Mouse (Mus musculus) left cerebral cortex, adult 2 months (tissue): ENCODE measurements around the gene Myo1c. TPM values are rescaled to one million over a fixed set of nuclear protein-coding genes. Genes with fewer than 3 reads are reported as not detected.
"Not testable (repeated sequence)": the region's sequence is repeated elsewhere in the genome, so short reads cannot be mapped to it uniquely, and the experiment has no call there.

Source experiments
- DNase-seq, 2 experiments: peaks; one replicate each; pipeline ENCODE4 v3.0.0; 2021 to 2022; ENCODE audit warnings: low spot score in 2 of 2, mixed read lengths in 1 of 2; ENCODE audit errors: extremely low spot score in 1 of 2
- H3K27ac ChIP-seq: fragments of 200-600 bp; 2 replicates; pipeline ENCODE4 v1.8.1; 2022
- H3K4me3 ChIP-seq: fragments of 200-600 bp; 2 replicates; pipeline ENCODE4 v1.8.1; 2022
- CTCF ChIP-seq: fragments of 200-600 bp; IDR thresholded peaks from 2 replicates; pipeline ENCODE4 v1.8.1; 2022; ENCODE audit warnings: antibody characterized with exemption, mild to moderate bottlenecking, moderate library complexity
- intact Hi-C: fragments of 180-260 bp; cut with DNase I; formaldehyde crosslinking; loops from one replicate; pipeline ENCODE4 v1.15.1; 2025
- total RNA-seq, 2 experiments: library from RNA; stranded (reverse); gene quantifications; 2 replicates each; pipeline ENCODE4 v1.2.3; 2021

The Myo1c gene
- total RNA-seq, 2 experiments from 2014 or later = 25.2 to 26.6 TPM

GRCm38 (mm10) chr11:75674875-75675274 is 24.6 kb downstream of the Myo1c start:
- no peak overlapping the region for H3K4me3 ChIP-seq
- intact Hi-C loops = no loop called here

GRCm38 (mm10) chr11:75677881-75678746 is 27.8 kb downstream of the Myo1c start:
- peak overlapping the region; percentile 99 for H3K4me3 ChIP-seq
- intact Hi-C loops = loop anchor here (2.0 kb wide), 3 partner anchors 23 to 55 kb away; partner anchors contain the start of genes Inpp5k and Ywhae
- no peak for DNase-seq
- no peak for TF ChIP-seq CTCF
- peak overlapping the region; percentile 78; the same call in 1 of the 2 replicates for H3K27ac ChIP-seq

More at GRCm38 (mm10) chr11:75674875-75675274, 24.6 kb downstream of the Myo1c start:
- no peak overlapping the region for H3K27ac ChIP-seq
- no peak for DNase-seq
- TF ChIP-seq CTCF = no peak

- peak within 1 kb of the TSS; percentile 94 for H3K27ac ChIP-seq
- intact Hi-C loops = loop anchor here (2.0 kb wide), 3 partner anchors 24 to 54 kb away; partner anchors contain the start of genes Inpp5k and Ywhae
- TF ChIP-seq CTCF = no peak
- peak; percentile 97 to 98 for DNase-seq
- peak within 1 kb of the TSS; percentile 99 for H3K4me3 ChIP-seq
Observed at GRCm38 (mm10) chr11:75678747-75679438, 28.6 kb downstream of the Myo1c start, which contains the start of gene Crk. Crk (plus strand) TSS chr11:75679259.

GRCm38 (mm10) chr11:75679439-75680171 is 29.3 kb downstream of the Myo1c start:
- peak; percentile 53 for TF ChIP-seq CTCF
- intact Hi-C loops = loop anchor here (2.0 kb wide), 3 partner anchors 25 to 53 kb away; partner anchors contain the start of genes Inpp5k and Ywhae
- Histone ChIP-seq H3K27ac (peak overlapping the region; percentile 94), H3K4me3 (peak overlapping the region; percentile 99)
- peak in 1 of 2 experiments; percentile 56 for DNase-seq

- intact Hi-C loops = no loop called here
- TF ChIP-seq CTCF = peak; percentile 9; the same call in 1 of the 2 replicates
- no peak overlapping the region for H3K4me3 ChIP-seq
- no peak for DNase-seq
- no peak overlapping the region for H3K27ac ChIP-seq
Observed at GRCm38 (mm10) chr11:75684462-75684861, 34.2 kb downstream of the Myo1c start.

- H3K4me3 ChIP-seq = no peak overlapping the region
- no peak overlapping the region for H3K27ac ChIP-seq
- no peak for DNase-seq
- TF ChIP-seq CTCF = no peak
- intact Hi-C loops = no loop called here
Observed at GRCm38 (mm10) chr11:75684956-75685355, 34.7 kb downstream of the Myo1c start.

- DNase-seq = no peak
- intact Hi-C loops = no loop called here
- Histone ChIP-seq H3K27ac (no peak overlapping the region), H3K4me3 (no peak overlapping the region)
- TF ChIP-seq CTCF = no peak
Observed at GRCm38 (mm10) chr11:75687343-75687993, 37.2 kb downstream of the Myo1c start.

GRCm38 (mm10) chr11:75688132-75688531 is 37.8 kb downstream of the Myo1c start:
- intact Hi-C loops = no loop called here
- H3K4me3 ChIP-seq = no peak overlapping the region
- no peak for TF ChIP-seq CTCF
- H3K27ac ChIP-seq = no peak overlapping the region
- DNase-seq = no peak

- no peak for TF ChIP-seq CTCF
- no peak overlapping the region for H3K27ac ChIP-seq
- DNase-seq = no peak
- no peak overlapping the region for H3K4me3 ChIP-seq
- intact Hi-C loops = no loop called here
Observed at GRCm38 (mm10) chr11:75689977-75690376, 39.7 kb downstream of the Myo1c start.

GRCm38 (mm10) chr11:75691047-75691446 is 40.7 kb downstream of the Myo1c start:
- H3K27ac ChIP-seq = no peak overlapping the region
- H3K4me3 ChIP-seq = no peak overlapping the region
- intact Hi-C loops = no loop called here
- TF ChIP-seq CTCF = no peak
- DNase-seq = no peak

- no peak for DNase-seq
- no peak overlapping the region for H3K27ac ChIP-seq
- TF ChIP-seq CTCF = no peak
- intact Hi-C loops = no loop called here
- H3K4me3 ChIP-seq = no peak overlapping the region
Observed at GRCm38 (mm10) chr11:75693570-75693969, 43.3 kb downstream of the Myo1c start.

- H3K27ac ChIP-seq, DNase-seq, H3K4me3 ChIP-seq, intact Hi-C loops: not testable (repeated sequence)
Observed at GRCm38 (mm10) chr11:75697464-75697863, 47.2 kb downstream of the Myo1c start.
